Mouse (Mus musculus) c-Kit-positive CD71-negative TER-119-negative erythroid progenitor cells, embryonic 14.5 days (primary cell): ENCODE results near the gene Oas1c.

Experiments used
- DNase-seq: peaks from one replicate; pipeline ENCODE4 v3.0.0-alpha.2; 2013; ENCODE audit warnings: low read depth

Oas1c gene

GRCm38 (mm10) chr5:120781646-120782045 lies 30.7 kb downstream of the Oas1c start:
- DNase-seq, result no peak

GRCm38 (mm10) chr5:120779922-120780321 lies 32.4 kb downstream of the Oas1c start:
- no peak for DNase-seq

- no peak for DNase-seq
These were observed 33.4 kb downstream of the Oas1c start for GRCm38 (mm10) chr5:120778941-120779340.

- no peak for DNase-seq
These were observed 34.8 kb downstream of the Oas1c start, which contains the start of gene Oas3 for GRCm38 (mm10) chr5:120777478-120777877. Oas3 (minus strand) TSS chr5:120777661.

GRCm38 (mm10) chr5:120776801-120777200 lies 35.5 kb downstream of the Oas1c start:
- DNase-seq, result no peak

- peak; percentile 60 for DNase-seq
These were observed 36.9 kb downstream of the Oas1c start for GRCm38 (mm10) chr5:120775287-120775985.

GRCm38 (mm10) chr5:120769396-120769795 lies 42.9 kb downstream of the Oas1c start:
- DNase-seq, result no peak

- DNase-seq, result no peak
These were observed 47.3 kb downstream of the Oas1c start for GRCm38 (mm10) chr5:120765010-120765409.

- no peak for DNase-seq
These were observed 50.4 kb downstream of the Oas1c start for GRCm38 (mm10) chr5:120761901-120762300.

GRCm38 (mm10) chr5:120754215-120754614 lies 58.1 kb downstream of the Oas1c start:
- DNase-seq, result no peak

- DNase-seq, result no peak
These were observed 59.5 kb downstream of the Oas1c start for GRCm38 (mm10) chr5:120752786-120753185.

- DNase-seq, result no peak
These were observed 61.1 kb downstream of the Oas1c start for GRCm38 (mm10) chr5:120751206-120751605.
